Mouse (Mus musculus) megakaryocyte, embryonic 14.5 days (primary cell): ENCODE data around the gene Intu. TPM values are rescaled to one million over a fixed set of nuclear protein-coding genes. Genes with fewer than 3 reads are reported as not detected.

Source experiments
- H3K27me3 ChIP-seq: replicated peaks from 2 replicates; pipeline ENCODE3; 2012; ENCODE audit warnings: inconsistent platforms
- H3K36me3 ChIP-seq: replicated peaks from 2 replicates; pipeline ENCODE3; 2012; ENCODE audit warnings: low read length, inconsistent platforms, mixed read lengths
- H3K4me1 ChIP-seq: 2 replicates; pipeline ENCODE4 v1.6.1; 2012; ENCODE audit warnings: inconsistent platforms
- H3K4me3 ChIP-seq: replicated peaks from 2 replicates; pipeline ENCODE3; 2012; ENCODE audit warnings: moderate library complexity, mild to moderate bottlenecking, inconsistent platforms
- H3K9me3 ChIP-seq: 2 replicates; pipeline ENCODE4 v1.6.1; 2012; ENCODE audit warnings: inconsistent platforms
- FLI1 ChIP-seq: IDR thresholded peaks from 2 replicates; pipeline ENCODE4 v1.6.1; 2012; ENCODE audit warnings: low read length, inconsistent platforms, mixed read lengths
- GATA1 ChIP-seq: IDR thresholded peaks from 3 replicates; pipeline ENCODE4 v1.6.1; 2012; ENCODE audit warnings: mixed read lengths, low read length, inconsistent platforms, borderline replicate concordance
- polyA plus RNA-seq: library from polyadenylated mRNA; stranded (reverse); fragments of >175 nt; gene quantifications from 2 replicates; pipeline ENCODE4 v1.2.3, GENCODE M21; 2012; ENCODE audit warnings: low replicate concordance; ENCODE audit not compliant: insufficient read depth

Gene Intu
- polyA plus RNA-seq, 1 experiment, result 1.3 TPM

- no peak overlapping the region for H3K4me3 ChIP-seq
- TF ChIP-seq GATA1 (no peak), FLI1 (no peak)
- no peaks in the 10 kb centered on the region for H3K36me3 ChIP-seq
- peaks cover 52% of the 10 kb centered on the region for H3K4me1 ChIP-seq
- peaks cover 8% of the 10 kb centered on the region for H3K9me3 ChIP-seq
- H3K27me3 ChIP-seq, result peaks cover 36% of the 10 kb centered on the region
These were observed 3.9 kb upstream of the Intu start for GRCm38 (mm10) chr3:40527218-40527617.

- peaks cover 8% of the 10 kb centered on the region for H3K9me3 ChIP-seq
- TF ChIP-seq GATA1, result no peak
- H3K4me1 ChIP-seq, result peaks cover 44% of the 10 kb centered on the region
- H3K27me3 ChIP-seq, result peaks cover 46% of the 10 kb centered on the region
- no peaks in the 10 kb centered on the region for H3K36me3 ChIP-seq
- peak overlapping the region; percentile 10 for H3K4me3 ChIP-seq
These were observed 2.8 kb upstream of the Intu start for GRCm38 (mm10) chr3:40527976-40528950.

GRCm38 (mm10) chr3:40528958-40529357, 2.1 kb upstream of the Intu start:
- H3K4me3 ChIP-seq, result no peak overlapping the region

GRCm38 (mm10) chr3:40530845-40531244, 241 bp upstream of the Intu start:
- Histone ChIP-seq H3K27me3 (peaks cover 52% of the 10 kb centered on the region), H3K36me3 (no peaks in the 10 kb centered on the region), H3K4me1 (peaks cover 42% of the 10 kb centered on the region), H3K4me3 (peak overlapping the region; percentile 92), H3K9me3 (peaks cover 8% of the 10 kb centered on the region)
- TF ChIP-seq FLI1 (no peak), GATA1 (no peak)

More at GRCm38 (mm10) chr3:40528958-40529357, 2.1 kb upstream of the Intu start:
- peaks cover 42% of the 10 kb centered on the region for H3K4me1 ChIP-seq
- H3K9me3 ChIP-seq, result peaks cover 8% of the 10 kb centered on the region
- H3K27me3 ChIP-seq, result peaks cover 49% of the 10 kb centered on the region
- TF ChIP-seq FLI1 (no peak), GATA1 (no peak)
- no peaks in the 10 kb centered on the region for H3K36me3 ChIP-seq

GRCm38 (mm10) chr3:40532256-40532655, 1.2 kb downstream of the Intu start:
- Histone ChIP-seq H3K4me3 (no peak overlapping the region), H3K4me1 (peaks cover 33% of the 10 kb centered on the region), H3K27me3 (peaks cover 49% of the 10 kb centered on the region), H3K36me3 (no peaks in the 10 kb centered on the region), H3K9me3 (peaks cover 10% of the 10 kb centered on the region)
- TF ChIP-seq FLI1 (no peak), GATA1 (no peak)

DNA sequence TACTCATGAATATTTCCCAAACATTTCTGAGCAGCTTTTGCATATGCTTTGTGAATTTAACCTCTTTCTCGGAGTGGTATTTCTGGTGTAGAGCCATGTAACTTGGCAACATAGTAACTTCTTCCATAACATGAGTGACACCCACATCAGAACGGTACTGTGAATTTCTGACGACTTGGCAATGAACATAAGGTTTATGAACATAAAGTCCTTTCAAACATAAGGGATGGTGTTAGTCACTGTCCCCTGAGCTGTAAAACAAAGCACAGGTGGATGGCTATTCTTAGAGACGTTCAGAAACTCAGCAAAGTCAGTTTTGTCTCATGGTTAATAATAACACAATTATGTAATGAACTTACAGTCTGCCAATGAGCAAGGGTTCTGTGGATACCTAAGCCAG, 3.1 kb downstream of the Intu start:
- Histone ChIP-seq H3K4me3 (no peak overlapping the region), H3K9me3 (peaks cover 13% of the 10 kb centered on the region), H3K27me3 (peaks cover 42% of the 10 kb centered on the region), H3K36me3 (no peaks in the 10 kb centered on the region), H3K4me1 (peaks cover 17% of the 10 kb centered on the region)
- no peak for TF ChIP-seq FLI1
- TF ChIP-seq GATA1, result no peak

- peaks cover 5% of the 10 kb centered on the region; the same call in 1 of the 2 replicates for H3K9me3 ChIP-seq
These were observed 9.8 kb downstream of the Intu start for GRCm38 (mm10) chr3:40540567-40541554.

DNA sequence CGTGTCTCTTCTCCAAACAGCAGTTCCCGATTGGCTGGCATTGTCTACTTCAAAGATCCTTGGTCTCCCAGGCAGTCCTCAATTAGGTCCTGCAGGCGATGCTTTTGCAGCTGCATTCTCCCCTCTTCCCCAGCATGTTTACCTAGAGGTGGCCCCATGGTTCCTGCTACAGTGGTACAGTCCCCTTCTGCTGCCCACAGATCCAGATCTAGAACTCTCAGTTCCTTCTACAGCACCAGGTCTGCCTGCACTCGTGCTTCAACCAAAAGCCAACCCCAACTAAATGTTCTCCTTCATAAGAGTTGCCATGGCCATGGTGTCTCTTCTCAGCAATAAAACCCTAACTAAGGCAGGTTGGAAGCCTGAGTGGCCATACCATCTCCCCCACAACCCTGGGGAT, 15.5 kb downstream of the Intu start:
- Histone ChIP-seq H3K27me3 (peaks cover 8% of the 10 kb centered on the region), H3K36me3 (no peaks in the 10 kb centered on the region)

More at GRCm38 (mm10) chr3:40540567-40541554, 9.8 kb downstream of the Intu start:
- H3K36me3 ChIP-seq, result no peaks in the 10 kb centered on the region
- TF ChIP-seq GATA1 (no peak), FLI1 (no peak)
- no peaks in the 10 kb centered on the region for H3K4me1 ChIP-seq
- H3K4me3 ChIP-seq, result peak overlapping the region; percentile 97
- H3K27me3 ChIP-seq, result peaks cover 12% of the 10 kb centered on the region

DNA sequence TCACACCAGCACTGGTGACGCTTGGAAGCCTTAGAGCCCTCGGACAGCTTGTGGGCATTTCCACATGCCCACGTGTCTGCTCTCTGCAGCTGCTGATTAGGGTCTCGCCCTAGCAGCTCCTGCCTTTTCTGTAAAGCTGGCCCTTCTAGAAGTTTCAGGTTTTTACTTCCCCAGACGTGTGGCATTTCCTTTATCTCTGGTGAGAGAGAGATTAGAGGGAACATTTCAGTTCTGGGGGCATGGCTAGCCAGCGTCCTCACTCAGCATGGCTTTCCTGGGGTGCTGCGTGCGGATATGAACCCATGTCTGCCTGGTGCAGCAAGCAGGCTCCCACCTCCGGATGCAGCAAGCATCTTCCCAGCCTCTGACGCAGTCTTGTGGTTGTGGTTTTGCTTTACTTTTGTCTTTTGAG, 121.9 kb downstream of the Intu start:
- Histone ChIP-seq H3K27me3 (no peaks in the 10 kb centered on the region), H3K9me3 (no peaks in the 10 kb centered on the region), H3K4me3 (peak overlapping the region; percentile 66), H3K4me1 (peaks cover 11% of the 10 kb centered on the region), H3K36me3 (peaks cover 10% of the 10 kb centered on the region)
- TF ChIP-seq GATA1, result no peak
- no peak for TF ChIP-seq FLI1

More for the DNA sequence above, 15.5 kb downstream of the Intu start:
- TF ChIP-seq FLI1 (no peak), GATA1 (no peak)
- Histone ChIP-seq H3K4me1 (peaks cover 4% of the 10 kb centered on the region; the same call in 1 of the 2 replicates), H3K4me3 (no peak overlapping the region), H3K9me3 (peaks cover 6% of the 10 kb centered on the region)
